Mouse (Mus musculus): Measurements from ENCODE around the gene Clec2l. TPM values are rescaled to one million over a fixed set of nuclear protein-coding genes. Genes with fewer than 3 reads are reported as not detected.

Gene Clec2l
- polyA plus RNA-seq, 1 experiment from 2014 or later = 8.8 TPM

GRCm38 (mm10) chr6:38718625-38719024 is 55.8 kb downstream of the Clec2l start:
- Histone ChIP-seq H3K27ac (ENCODE audit: low read depth, low read length) (no peak overlapping the region), H3K4me1 (ENCODE audit: control insufficient read depth, insufficient read depth, low read length) (no peaks in the 10 kb centered on the region), H3K36me3 (ENCODE audit: control insufficient read depth, insufficient read depth, low read length) (peaks cover 80% of the 10 kb centered on the region), H3K9me3 (replicated peaks; ENCODE audit: control insufficient read depth, low read length) (no peaks in the 10 kb centered on the region), H3K9ac (ENCODE audit: low read length) (no peak overlapping the region), H3K4me3 (ENCODE audit: low read depth, low read length) (no peak overlapping the region), H3K27me3 (replicated peaks; ENCODE audit: control insufficient read depth, insufficient read depth, low read length) (no peaks in the 10 kb centered on the region), H3K4me2 (ENCODE audit: low read length) (no peak overlapping the region)
- ATAC-seq = no peak
- no peak for DNase-seq (ENCODE audit: low spot score)
- WGBS = 92% methylated on average over 7 of the region's 7 CpGs

- Histone ChIP-seq H3K4me1 (ENCODE audit: control insufficient read depth, insufficient read depth, low read length) (no peaks in the 10 kb centered on the region), H3K36me3 (ENCODE audit: control insufficient read depth, insufficient read depth, low read length) (peaks cover 74% of the 10 kb centered on the region), H3K27me3 (replicated peaks; ENCODE audit: control insufficient read depth, insufficient read depth, low read length) (no peaks in the 10 kb centered on the region), H3K27ac (ENCODE audit: low read depth, low read length) (no peak overlapping the region), H3K4me3 (ENCODE audit: low read depth, low read length) (no peak overlapping the region), H3K9me3 (replicated peaks; ENCODE audit: control insufficient read depth, low read length) (no peaks in the 10 kb centered on the region), H3K9ac (ENCODE audit: low read length) (no peak overlapping the region), H3K4me2 (ENCODE audit: low read length) (no peak overlapping the region)
- DNase-seq (ENCODE audit: low spot score) (peak; percentile 11), ATAC-seq (no peak)
- 23% methylated on average over 6 of the region's 6 CpGs for WGBS
These were observed 56.4 kb downstream of the Clec2l start for GRCm38 (mm10) chr6:38719229-38719628.

- WGBS = 85% methylated on average over 1 of the region's 1 CpGs
- DNase-seq (ENCODE audit: low spot score) = no peak
- Histone ChIP-seq H3K27ac (ENCODE audit: low read depth, low read length) (no peak overlapping the region), H3K9ac (ENCODE audit: low read length) (no peak overlapping the region), H3K27me3 (replicated peaks; ENCODE audit: control insufficient read depth, insufficient read depth, low read length) (no peaks in the 10 kb centered on the region), H3K4me3 (ENCODE audit: low read depth, low read length) (no peak overlapping the region), H3K4me2 (ENCODE audit: low read length) (no peak overlapping the region), H3K4me1 (ENCODE audit: control insufficient read depth, insufficient read depth, low read length) (no peaks in the 10 kb centered on the region), H3K36me3 (ENCODE audit: control insufficient read depth, insufficient read depth, low read length) (peaks cover 56% of the 10 kb centered on the region), H3K9me3 (replicated peaks; ENCODE audit: control insufficient read depth, low read length) (no peaks in the 10 kb centered on the region)
- ATAC-seq = no peak
These were observed 58.5 kb downstream of the Clec2l start for GRCm38 (mm10) chr6:38721361-38721760.

- ATAC-seq (no peak), DNase-seq (ENCODE audit: low spot score) (no peak)
- H3K27me3 ChIP-seq (replicated peaks; ENCODE audit: control insufficient read depth, insufficient read depth, low read length) = no peaks in the 10 kb centered on the region
- H3K9ac ChIP-seq (ENCODE audit: low read length) = no peak overlapping the region
- H3K9me3 ChIP-seq (replicated peaks; ENCODE audit: control insufficient read depth, low read length) = no peaks in the 10 kb centered on the region
- H3K27ac ChIP-seq (ENCODE audit: low read depth, low read length) = no peak overlapping the region
- peaks cover 30% of the 10 kb centered on the region for H3K36me3 ChIP-seq (ENCODE audit: control insufficient read depth, insufficient read depth, low read length)
- WGBS = 94% methylated on average over 3 of the region's 3 CpGs
- H3K4me2 ChIP-seq (ENCODE audit: low read length) = no peak overlapping the region
- peaks cover 3% of the 10 kb centered on the region for H3K4me1 ChIP-seq (ENCODE audit: control insufficient read depth, insufficient read depth, low read length)
- no peak overlapping the region for H3K4me3 ChIP-seq (ENCODE audit: low read depth, low read length)
These were observed 62.6 kb downstream of the Clec2l start for GRCm38 (mm10) chr6:38725515-38725914.

Other genes with a start within 250 kb of the Clec2l start
- gene Ubn2, start 229.1 kb upstream of the Clec2l start, polyA plus RNA-seq (2014; fragmentation: Nextera tagmentation; extraction: Ambion mirVana) = 10.7 and 13.9 TPM in 2 replicates
- gene Fmc1, start 129.6 kb upstream of the Clec2l start, polyA plus RNA-seq (2014; fragmentation: Nextera tagmentation; extraction: Ambion mirVana) = 152 and 179 TPM in 2 replicates
- gene Luc7l2, start 111.7 kb upstream of the Clec2l start, polyA plus RNA-seq (2014; fragmentation: Nextera tagmentation; extraction: Ambion mirVana) = 22.8 and 32.5 TPM in 2 replicates
- gene Klrg2, start 25.8 kb upstream of the Clec2l start, polyA plus RNA-seq (2014; fragmentation: Nextera tagmentation; extraction: Ambion mirVana) = 0.16 TPM in 1 of 2 replicates, not detected in the other
- gene Tbxas1, start 212.3 kb downstream of the Clec2l start, polyA plus RNA-seq (2014; fragmentation: Nextera tagmentation; extraction: Ambion mirVana) = 1.2 and 1.6 TPM in 2 replicates
- gene Hipk2, start 213.1 kb downstream of the Clec2l start, polyA plus RNA-seq (2014; fragmentation: Nextera tagmentation; extraction: Ambion mirVana) = 16.0 and 19.1 TPM in 2 replicates